Mouse (Mus musculus) stomach, embryonic 16.5 days (tissue): ENCODE results near the gene Olfr530. TPM values are rescaled to one million over a fixed set of nuclear protein-coding genes. Genes with fewer than 3 reads are reported as not detected.

ENCODE experiments used
- polyA plus RNA-seq: library from polyadenylated mRNA; unstranded; fragments of >200 nt; fragmentation: Nextera tagmentation; extraction: Ambion mirVana; gene quantifications from 2 replicates; pipeline ENCODE4 v1.2.1, GENCODE M21; 2015

The Olfr530 gene
- polyA plus RNA-seq, 1 experiment from 2014 or later = not detected

Other genes with a start within 250 kb of the Olfr530 start
- 20.2 and 22.8 TPM in 2 replicates for gene Mtg1, start 238.8 kb downstream of the Olfr530 start, polyA plus RNA-seq
- 0.96 and 1.1 TPM in 2 replicates for gene Sprn, start 221.5 kb downstream of the Olfr530 start, polyA plus RNA-seq
- not detected in 2 replicates for gene Olfr522, start 211.6 kb downstream of the Olfr530 start, polyA plus RNA-seq
- gene Olfr523, start 203.1 kb downstream of the Olfr530 start, polyA plus RNA-seq = not detected in 2 replicates
- not detected in 2 replicates for gene Olfr524, start 170.4 kb downstream of the Olfr530 start, polyA plus RNA-seq
- 0.10 and 0.15 TPM in 2 replicates for gene Cd163l1, start 158.1 kb downstream of the Olfr530 start, polyA plus RNA-seq
- gene 5830411N06Rik, start 129.0 kb downstream of the Olfr530 start, polyA plus RNA-seq = not detected in 2 replicates
- gene Olfr525, start 55.5 kb downstream of the Olfr530 start, polyA plus RNA-seq = not detected in 2 replicates
- gene Olfr527, start 42.3 kb downstream of the Olfr530 start, polyA plus RNA-seq = not detected in 2 replicates
- gene Olfr60, start 14.7 kb downstream of the Olfr530 start, polyA plus RNA-seq = not detected in 2 replicates
- not detected in 2 replicates for gene Olfr531, start 26.6 kb upstream of the Olfr530 start, polyA plus RNA-seq
- gene Olfr532, start 45.3 kb upstream of the Olfr530 start, polyA plus RNA-seq = not detected in 2 replicates
- gene Olfr533, start 87.0 kb upstream of the Olfr530 start, polyA plus RNA-seq = not detected in 2 replicates
- gene Olfr535, start 107.9 kb upstream of the Olfr530 start, polyA plus RNA-seq = not detected in 2 replicates
- gene Olfr536, start 131.1 kb upstream of the Olfr530 start, polyA plus RNA-seq = not detected in 2 replicates
- not detected in 2 replicates for gene Olfr538, start 191.6 kb upstream of the Olfr530 start, polyA plus RNA-seq
- gene Olfr46, start 224.9 kb upstream of the Olfr530 start, polyA plus RNA-seq = 0.01 and 0.02 TPM in 2 replicates